Mouse (Mus musculus): ENCODE results near the gene BC034090. TPM values are rescaled to one million over a fixed set of nuclear protein-coding genes. Genes with fewer than 3 reads are reported as not detected.

Gene BC034090
- total RNA-seq, 2 experiments from 2014 or later, result 7.9 to 8.2 TPM

DNA sequence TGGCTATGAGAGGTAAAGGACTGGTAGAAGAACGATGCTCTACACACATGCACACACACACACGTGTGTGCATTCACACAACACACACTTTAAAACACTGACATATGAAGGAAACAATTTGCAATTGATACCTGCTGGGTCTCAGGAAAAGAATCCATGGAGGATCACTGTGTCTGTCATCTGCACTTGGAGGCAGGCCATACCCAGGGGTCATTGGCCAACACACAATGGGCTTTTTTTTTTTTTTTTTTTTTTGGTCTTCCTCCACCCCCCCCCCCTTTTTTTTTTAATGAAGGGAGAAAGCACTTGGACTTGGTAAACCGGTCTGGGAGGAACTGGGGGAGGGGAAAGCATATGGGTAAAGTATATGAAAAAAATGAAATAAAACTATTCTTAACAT, 36.4 kb downstream of the BC034090 start:
- no peak overlapping the region for H3K4me3 ChIP-seq
- TF ChIP-seq CTCF (conservative IDR thresholded peaks at IDR 0.05), result no peak
- no peak overlapping the region for H3K27ac ChIP-seq
- no peak for DNase-seq (ENCODE audit: low spot score in 2 of 2)

DNA sequence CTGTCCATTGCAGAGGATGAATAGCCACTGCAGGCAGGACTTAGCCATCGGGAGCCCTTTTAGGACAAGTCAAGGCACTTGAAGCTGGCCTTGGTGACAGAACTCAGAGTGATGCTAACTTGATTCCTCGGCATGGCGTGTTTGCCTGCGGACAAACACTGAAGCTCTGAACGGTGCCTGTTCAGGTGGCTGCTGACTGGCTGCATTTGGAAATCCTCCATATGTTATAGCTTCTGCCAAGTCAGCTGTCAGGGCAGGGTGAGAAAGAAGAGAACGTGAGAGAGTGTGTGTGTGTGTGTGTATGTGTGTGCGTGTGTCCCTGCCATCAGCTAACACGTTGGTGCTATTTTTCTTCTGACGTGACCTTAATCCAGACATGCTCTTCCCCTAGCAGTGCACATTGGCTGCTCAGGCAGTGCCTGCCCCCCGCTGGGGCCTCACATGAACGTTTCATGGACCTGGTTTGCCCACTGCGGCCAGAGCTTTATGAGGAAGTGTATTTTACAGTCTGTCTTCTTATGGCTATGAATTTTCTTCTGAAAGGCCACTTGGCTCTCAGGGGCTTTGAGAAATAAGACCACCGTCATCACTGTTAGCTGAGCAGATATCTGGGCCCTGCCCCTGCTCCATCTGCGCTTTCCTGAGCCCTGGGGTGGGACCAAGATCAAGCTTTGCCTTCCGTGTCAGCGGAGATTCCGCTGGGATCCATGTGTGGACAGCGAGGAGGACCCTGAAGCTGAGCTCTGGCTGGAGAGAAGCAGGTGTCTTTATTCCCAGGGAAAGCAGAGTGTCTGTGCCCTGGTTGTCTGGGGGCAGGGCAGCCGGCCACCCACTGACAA, 38.2 kb downstream of the BC034090 start:
- DNase-seq (ENCODE audit: low spot score in 2 of 2), result no peak
- no peak overlapping the region for H3K4me3 ChIP-seq
- no peak for TF ChIP-seq CTCF (conservative IDR thresholded peaks at IDR 0.05)
- H3K27ac ChIP-seq, result peak overlapping the region; percentile 93

DNA sequence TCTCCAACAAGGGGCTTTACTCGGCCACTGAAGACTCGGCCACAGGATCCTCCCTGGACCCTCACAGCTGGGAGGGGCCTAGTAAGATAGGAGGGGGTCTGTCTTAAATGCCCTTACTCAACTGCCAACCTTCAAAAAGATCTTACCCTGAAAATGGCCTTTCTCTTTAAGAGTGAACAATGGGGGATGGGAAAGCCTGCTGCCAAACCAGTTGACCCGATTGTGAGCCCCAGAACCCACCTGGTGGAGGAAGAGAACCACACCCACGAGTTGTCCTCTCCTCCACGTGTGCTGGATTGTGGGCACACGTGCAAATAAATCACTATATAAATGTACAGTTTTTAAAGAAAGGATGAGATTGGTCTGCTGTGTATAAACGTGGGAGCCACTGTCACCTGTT, 38.9 kb downstream of the BC034090 start:
- no peak for TF ChIP-seq CTCF (conservative IDR thresholded peaks at IDR 0.05)
- H3K4me3 ChIP-seq, result no peak overlapping the region
- peak overlapping the region; percentile 93 for H3K27ac ChIP-seq
- no peak for DNase-seq (ENCODE audit: low spot score in 2 of 2)

DNA sequence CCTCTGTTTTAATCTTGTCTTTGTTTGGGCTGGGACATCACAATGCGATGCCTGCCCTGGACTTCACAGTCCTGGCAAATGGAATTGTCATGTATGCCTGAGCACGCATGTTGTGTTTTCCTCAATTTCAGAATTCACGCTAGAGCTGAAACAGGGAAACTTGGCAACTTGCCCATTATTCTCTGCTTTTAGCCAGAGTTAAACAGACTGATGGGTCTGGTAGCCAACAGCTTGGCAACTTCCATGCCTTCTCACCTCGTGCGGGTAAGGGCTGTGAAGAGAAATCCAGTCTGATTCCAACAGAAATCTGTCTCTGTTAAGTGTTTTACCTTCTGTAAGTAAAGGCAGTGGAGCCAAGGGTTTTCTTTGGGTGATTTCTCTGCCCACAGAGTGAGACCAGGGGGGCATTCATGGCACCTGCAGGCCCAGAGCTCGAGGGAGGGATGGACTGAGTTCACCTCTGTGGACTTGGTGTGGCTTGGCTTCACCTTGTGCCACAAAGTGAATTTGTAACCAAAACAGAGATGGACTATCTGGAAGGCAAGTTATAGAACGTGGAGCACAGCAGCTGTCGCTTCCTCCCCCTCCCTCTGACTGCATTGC, 39.6 kb downstream of the BC034090 start:
- peak overlapping the region; percentile 93 for H3K27ac ChIP-seq
- peak in 1 of 2 experiments; percentile 63 for DNase-seq (ENCODE audit: low spot score in 2 of 2)
- TF ChIP-seq CTCF (conservative IDR thresholded peaks at IDR 0.05), result no peak
- H3K4me3 ChIP-seq, result no peak overlapping the region

DNA sequence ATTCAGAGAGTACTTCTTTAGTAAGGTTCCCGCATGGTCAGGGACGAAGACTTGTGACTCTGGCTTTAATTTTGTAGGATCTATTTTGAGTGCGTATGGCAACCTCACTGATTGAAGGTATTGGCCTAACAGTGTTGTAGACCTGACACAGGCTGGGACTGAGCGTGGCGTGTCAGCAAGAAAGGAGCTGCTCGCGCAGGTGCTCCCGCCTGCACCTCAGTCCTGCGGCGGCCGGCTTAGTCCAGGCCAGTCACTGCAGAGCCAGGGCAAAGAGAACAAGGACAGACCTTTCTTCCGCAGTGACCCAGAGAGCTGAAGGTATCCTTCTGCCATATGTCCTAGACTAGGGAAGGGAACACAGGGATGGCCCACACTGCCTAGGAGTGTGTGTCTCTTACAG, 40.3 kb downstream of the BC034090 start:
- no peak overlapping the region for H3K4me3 ChIP-seq
- TF ChIP-seq CTCF (conservative IDR thresholded peaks at IDR 0.05), result no peak
- no peak for DNase-seq (ENCODE audit: low spot score in 2 of 2)
- peak overlapping the region; percentile 93 for H3K27ac ChIP-seq

DNA sequence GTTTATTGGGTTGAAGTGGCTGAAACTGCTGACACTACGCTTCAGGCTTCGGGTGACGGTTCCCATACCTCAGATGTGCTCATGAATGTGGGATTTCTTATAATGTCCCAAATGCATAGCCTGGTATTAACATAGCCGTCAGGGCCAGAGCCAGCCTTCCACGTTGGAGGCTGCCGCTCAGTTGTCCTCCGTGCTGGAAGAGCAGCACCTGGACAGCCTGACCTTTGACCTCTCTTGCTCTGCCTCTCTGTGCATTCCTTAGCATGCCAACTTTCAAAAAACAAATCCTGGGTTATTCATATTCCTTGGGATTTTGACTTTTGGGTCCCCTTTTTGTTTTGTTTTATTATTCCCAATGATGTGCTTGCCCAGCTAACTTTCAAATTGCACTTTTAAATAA, 41.1 kb downstream of the BC034090 start:
- H3K27ac ChIP-seq, result peak overlapping the region; percentile 93
- TF ChIP-seq CTCF (conservative IDR thresholded peaks at IDR 0.05), result no peak
- no peak for DNase-seq (ENCODE audit: low spot score in 2 of 2)
- H3K4me3 ChIP-seq, result no peak overlapping the region

DNA sequence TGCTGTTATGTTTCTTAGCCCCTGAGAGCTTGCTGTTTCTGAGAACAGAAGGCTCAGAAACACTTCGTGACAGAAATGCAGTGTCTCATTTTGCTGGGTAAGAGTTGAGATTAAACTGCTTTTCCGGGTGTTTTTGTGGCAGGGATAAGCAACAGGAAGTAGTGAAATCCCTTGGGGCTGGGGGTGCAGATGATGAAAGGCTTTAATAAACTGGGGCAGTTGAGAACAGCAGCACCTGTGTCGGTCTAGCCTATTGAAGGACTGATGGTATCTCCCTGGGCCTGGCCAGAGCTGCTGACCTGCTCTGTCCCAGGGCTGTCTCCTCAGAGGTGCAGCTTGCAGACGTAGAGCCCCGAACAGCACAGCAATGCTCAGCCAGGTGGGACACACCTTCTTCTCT, 41.8 kb downstream of the BC034090 start:
- Histone ChIP-seq H3K4me3 (no peak overlapping the region), H3K27ac (peak overlapping the region; percentile 93)
- no peak for DNase-seq (ENCODE audit: low spot score in 2 of 2)
- TF ChIP-seq CTCF (conservative IDR thresholded peaks at IDR 0.05), result no peak

DNA sequence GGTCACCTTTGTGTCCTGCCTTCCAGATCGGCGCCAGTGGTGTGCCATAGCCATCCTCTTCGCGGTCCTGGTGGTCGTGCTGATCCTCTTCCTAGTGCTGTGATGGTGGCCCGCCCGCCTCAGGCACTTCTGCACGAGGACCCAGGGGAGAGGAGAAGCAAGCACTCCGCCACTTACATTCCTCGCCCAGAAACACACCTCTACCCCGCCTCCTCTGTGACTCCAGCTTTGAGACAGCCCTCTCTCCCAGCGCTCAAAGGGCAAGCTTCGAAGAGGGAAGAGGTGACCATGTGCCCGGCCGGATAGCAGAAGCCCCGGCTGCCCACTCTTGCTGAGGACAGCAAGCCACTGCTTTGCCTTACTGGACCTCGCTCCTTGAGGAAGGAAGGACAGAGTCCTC, 42.3 kb downstream of the BC034090 start:
- peak overlapping the region; percentile 93 for H3K27ac ChIP-seq
- TF ChIP-seq CTCF (conservative IDR thresholded peaks at IDR 0.05), result no peak
- no peak overlapping the region for H3K4me3 ChIP-seq
- DNase-seq (ENCODE audit: low spot score in 2 of 2), result no peak

DNA sequence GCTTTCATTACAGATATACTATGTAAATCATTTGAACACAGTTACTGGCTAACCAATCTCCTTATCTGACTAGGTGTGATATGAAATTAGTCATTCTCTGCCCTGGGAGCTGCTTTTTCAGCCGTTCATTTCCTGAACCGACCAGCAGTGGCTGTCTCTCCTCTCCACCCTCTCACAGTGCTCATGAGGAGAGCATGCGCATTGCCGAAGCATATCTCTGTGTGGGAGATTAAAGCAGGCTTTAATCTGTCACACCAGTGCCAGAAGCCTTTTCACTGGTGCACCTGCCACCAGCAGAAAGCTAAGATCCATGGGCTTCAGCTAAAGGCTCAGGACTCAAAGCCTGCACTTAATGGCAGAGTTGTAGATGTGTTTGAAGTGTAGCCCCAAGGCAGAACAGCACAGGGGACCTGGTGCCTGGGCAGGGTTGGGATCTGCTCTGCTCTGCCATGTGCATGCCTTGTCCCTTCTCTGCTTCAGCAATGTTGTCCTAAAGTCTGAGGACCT, 42.8 kb downstream of the BC034090 start:
- H3K27ac ChIP-seq, result peak overlapping the region; percentile 93
- peak; percentile 43 for TF ChIP-seq CTCF (conservative IDR thresholded peaks at IDR 0.05)
- peak; percentile 53 to 76 for DNase-seq (ENCODE audit: low spot score in 2 of 2)
- no peak overlapping the region for H3K4me3 ChIP-seq

DNA sequence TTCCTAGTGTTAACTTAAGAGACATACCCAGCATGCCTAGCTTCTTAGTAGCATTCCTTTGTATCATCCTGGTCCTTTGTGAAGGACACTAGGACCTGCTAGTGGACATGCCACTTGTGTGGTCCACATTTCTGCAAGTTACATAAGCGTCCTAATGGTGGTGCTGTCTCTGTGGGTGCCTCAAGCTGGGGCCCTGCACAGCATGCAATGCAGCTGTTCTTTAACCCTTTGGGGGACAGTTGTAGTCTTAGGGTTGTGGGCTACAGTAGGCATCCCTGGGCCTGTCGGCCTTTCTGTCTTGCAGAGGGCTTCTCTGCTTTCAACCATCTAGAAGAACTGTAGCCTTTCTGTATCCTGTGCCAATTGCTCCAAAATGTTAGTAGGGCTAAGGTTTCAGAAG, 43.3 kb downstream of the BC034090 start:
- Histone ChIP-seq H3K27ac (peak overlapping the region; percentile 93), H3K4me3 (no peak overlapping the region)
- no peak for DNase-seq (ENCODE audit: low spot score in 2 of 2)
- TF ChIP-seq CTCF (conservative IDR thresholded peaks at IDR 0.05), result no peak

DNA sequence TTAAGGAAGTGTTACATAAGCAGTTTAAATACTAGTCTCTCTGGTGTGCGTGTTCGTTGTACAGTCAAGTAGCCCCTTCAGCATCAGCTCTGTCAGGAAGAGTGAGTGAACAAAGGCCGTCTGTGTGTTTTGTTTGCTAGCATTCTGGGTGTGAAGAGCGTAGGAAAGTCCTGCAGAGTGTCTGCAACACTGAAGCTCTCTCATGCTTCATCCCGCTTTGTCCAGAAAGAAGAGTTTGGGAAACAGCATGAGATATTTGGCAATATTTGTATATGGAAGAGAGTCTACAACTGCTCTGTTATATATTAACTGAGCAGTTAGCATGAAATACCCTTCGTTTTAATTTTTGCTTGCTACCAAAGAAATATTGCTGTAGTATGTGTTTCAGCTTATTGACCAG, 44.7 kb downstream of the BC034090 start:
- TF ChIP-seq CTCF (conservative IDR thresholded peaks at IDR 0.05), result no peak
- Histone ChIP-seq H3K4me3 (no peak overlapping the region), H3K27ac (peak overlapping the region; percentile 93)
- no peak for DNase-seq (ENCODE audit: low spot score in 2 of 2)

DNA sequence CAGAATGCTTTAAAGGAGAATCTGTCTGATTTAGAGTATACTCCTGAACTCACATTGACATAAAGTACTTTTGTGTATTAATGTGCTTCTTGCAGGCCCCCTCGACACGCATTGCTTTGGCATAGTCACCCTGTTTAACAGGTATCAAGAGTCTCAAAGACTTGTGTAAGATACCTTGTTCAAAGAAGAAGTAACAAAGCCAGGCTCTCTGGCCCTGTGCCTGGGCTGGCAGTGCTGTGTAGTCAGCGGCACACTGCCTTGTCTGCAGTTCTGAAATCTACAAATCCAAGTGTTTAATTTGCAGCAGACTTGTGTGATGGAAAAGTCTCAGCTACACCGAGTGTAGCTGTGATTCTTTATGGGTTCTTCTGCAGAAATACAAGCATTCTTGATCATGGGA, 47.6 kb downstream of the BC034090 start:
- peak overlapping the region; percentile 84; the same call in 1 of the 2 replicates for H3K27ac ChIP-seq
- no peak for TF ChIP-seq CTCF (conservative IDR thresholded peaks at IDR 0.05)
- no peak for DNase-seq (ENCODE audit: low spot score in 2 of 2)
- H3K4me3 ChIP-seq, result no peak overlapping the region

DNA sequence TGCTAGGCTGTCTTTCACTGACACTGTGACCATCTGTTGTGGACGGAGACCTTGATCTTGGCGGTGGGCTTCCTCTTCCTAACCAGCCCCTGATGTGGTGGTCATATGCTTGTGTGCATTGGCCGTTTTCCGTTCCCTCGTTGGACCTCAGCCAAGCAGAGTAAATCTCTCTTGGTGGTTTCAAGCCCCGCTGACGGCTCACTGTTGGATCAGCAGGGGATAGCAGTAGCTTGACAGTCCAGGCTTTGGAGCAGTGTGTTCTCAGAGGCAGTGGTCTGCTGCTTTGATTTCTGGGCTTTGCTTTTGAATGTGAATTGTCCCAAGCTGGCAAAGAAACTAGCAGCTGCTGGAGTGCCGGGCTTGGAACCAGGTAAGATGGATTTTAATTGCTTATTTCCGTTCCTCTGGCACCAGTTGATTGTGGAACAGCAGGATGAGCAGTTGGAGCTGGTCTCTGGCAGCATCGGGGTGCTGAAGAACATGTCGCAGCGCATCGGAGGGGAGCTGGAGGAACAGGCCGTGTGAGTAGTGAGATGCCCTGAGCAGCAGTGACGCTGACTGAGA, 51.4 kb downstream of the BC034090 start:
- peak; percentile 62 to 68 for DNase-seq (ENCODE audit: low spot score in 2 of 2)
- peak overlapping the region; percentile 84 for H3K27ac ChIP-seq
- no peak for TF ChIP-seq CTCF (conservative IDR thresholded peaks at IDR 0.05)
- no peak overlapping the region for H3K4me3 ChIP-seq
